Mouse (Mus musculus) liver, adult 2 months (tissue): Measurements from ENCODE around the gene Tmprss2.

Experiments used
- CTCF ChIP-seq: fragments of 200-500 bp; IDR thresholded peaks from 2 replicates; pipeline ENCODE4 v1.5.1; 2011; ENCODE audit warnings: low read depth, low read length, control low read depth
- POLR2A ChIP-seq: fragments of 200-500 bp; IDR thresholded peaks from 2 replicates; pipeline ENCODE4 v1.6.1; 2011; ENCODE audit warnings: low read length, control low read depth; ENCODE audit not compliant: insufficient read depth; ENCODE audit errors: extremely low read depth

DNA sequence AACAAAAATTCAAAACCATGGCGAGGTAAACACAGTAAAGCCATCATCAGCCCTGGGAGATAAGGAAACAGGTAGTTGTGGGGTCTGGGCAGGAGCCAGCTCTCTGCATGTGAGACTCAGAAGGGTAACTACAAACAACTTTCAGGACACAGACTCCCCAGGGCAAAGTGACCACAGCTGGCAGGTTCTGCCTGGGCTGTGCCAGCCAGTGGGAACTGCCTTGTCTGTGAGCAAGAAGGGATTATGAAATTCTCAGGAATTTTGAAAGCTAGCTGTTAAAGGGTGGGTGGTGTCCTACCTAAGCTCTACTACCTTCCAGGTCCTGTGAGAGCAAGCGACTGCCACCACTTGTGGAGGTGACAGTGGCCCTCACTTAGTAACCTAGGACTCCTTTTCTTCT is 44.8 kb upstream of the Tmprss2 start:
- TF ChIP-seq CTCF (no peak), POLR2A (no peak)
